Mouse (Mus musculus): ENCODE data around the gene Zbtb20.

Gene Zbtb20

GRCm38 (mm10) chr16:42875852-42875980 is at the start of gene Zbtb20:
Gene Zbtb20, plus strand, starts transcription at chr16:42875881.
- Histone ChIP-seq H3K36me3 (ENCODE audit: control insufficient read depth, insufficient read depth, low read length, poor library complexity, severe bottlenecking) (no peaks in the 10 kb centered on the region), H3K27me3 (ENCODE audit: control insufficient read depth, insufficient read depth, low read length, poor library complexity, severe bottlenecking) (no peaks in the 10 kb centered on the region)
- DNase-seq (ENCODE audit: low read depth, low spot score), result no peak

GRCm38 (mm10) chr16:42835940-42836339 is 39.7 kb upstream of the Zbtb20 start:
- Histone ChIP-seq H3K27me3 (ENCODE audit: control insufficient read depth, insufficient read depth, low read length, poor library complexity, severe bottlenecking) (no peaks in the 10 kb centered on the region), H3K36me3 (ENCODE audit: control insufficient read depth, insufficient read depth, low read length, poor library complexity, severe bottlenecking) (no peaks in the 10 kb centered on the region)
- peak; percentile 43 for DNase-seq (ENCODE audit: low read depth, low spot score)

GRCm38 (mm10) chr16:42836404-42837120 is 39.1 kb upstream of the Zbtb20 start:
- Histone ChIP-seq H3K36me3 (ENCODE audit: control insufficient read depth, insufficient read depth, low read length, poor library complexity, severe bottlenecking) (no peaks in the 10 kb centered on the region), H3K27me3 (ENCODE audit: control insufficient read depth, insufficient read depth, low read length, poor library complexity, severe bottlenecking) (no peaks in the 10 kb centered on the region)
- DNase-seq (ENCODE audit: low read depth, low spot score), result no peak

GRCm38 (mm10) chr16:42838226-42838625 is 37.5 kb upstream of the Zbtb20 start:
- Histone ChIP-seq H3K27me3 (ENCODE audit: control insufficient read depth, insufficient read depth, low read length, poor library complexity, severe bottlenecking) (no peaks in the 10 kb centered on the region), H3K36me3 (ENCODE audit: control insufficient read depth, insufficient read depth, low read length, poor library complexity, severe bottlenecking) (no peaks in the 10 kb centered on the region)
- DNase-seq (ENCODE audit: low read depth, low spot score), result no peak

- Histone ChIP-seq H3K36me3 (ENCODE audit: control insufficient read depth, insufficient read depth, low read length, poor library complexity, severe bottlenecking) (no peaks in the 10 kb centered on the region), H3K27me3 (ENCODE audit: control insufficient read depth, insufficient read depth, low read length, poor library complexity, severe bottlenecking) (no peaks in the 10 kb centered on the region)
- DNase-seq (ENCODE audit: low read depth, low spot score), result no peak
Observed at GRCm38 (mm10) chr16:42857564-42858183, 18.0 kb upstream of the Zbtb20 start.

GRCm38 (mm10) chr16:42859251-42859650 is 16.4 kb upstream of the Zbtb20 start:
- H3K36me3 ChIP-seq (ENCODE audit: control insufficient read depth, insufficient read depth, low read length, poor library complexity, severe bottlenecking), result no peaks in the 10 kb centered on the region
- H3K27me3 ChIP-seq (ENCODE audit: control insufficient read depth, insufficient read depth, low read length, poor library complexity, severe bottlenecking), result no peaks in the 10 kb centered on the region
- no peak for DNase-seq (ENCODE audit: low read depth, low spot score)

- Histone ChIP-seq H3K27me3 (ENCODE audit: control insufficient read depth, insufficient read depth, low read length, poor library complexity, severe bottlenecking) (no peaks in the 10 kb centered on the region), H3K36me3 (ENCODE audit: control insufficient read depth, insufficient read depth, low read length, poor library complexity, severe bottlenecking) (no peaks in the 10 kb centered on the region)
- no peak for DNase-seq (ENCODE audit: low read depth, low spot score)
Observed at GRCm38 (mm10) chr16:42863231-42863630, 12.4 kb upstream of the Zbtb20 start.

GRCm38 (mm10) chr16:42866061-42866460 is 9.6 kb upstream of the Zbtb20 start:
- no peaks in the 10 kb centered on the region for H3K27me3 ChIP-seq (ENCODE audit: control insufficient read depth, insufficient read depth, low read length, poor library complexity, severe bottlenecking)
- H3K36me3 ChIP-seq (ENCODE audit: control insufficient read depth, insufficient read depth, low read length, poor library complexity, severe bottlenecking), result no peaks in the 10 kb centered on the region
- DNase-seq (ENCODE audit: low read depth, low spot score), result no peak

GRCm38 (mm10) chr16:42872101-42872500 is 3.6 kb upstream of the Zbtb20 start:
- H3K27me3 ChIP-seq (ENCODE audit: control insufficient read depth, insufficient read depth, low read length, poor library complexity, severe bottlenecking), result no peaks in the 10 kb centered on the region
- DNase-seq (ENCODE audit: low read depth, low spot score), result no peak

GRCm38 (mm10) chr16:42873942-42874341 is 1.7 kb upstream of the Zbtb20 start:
- Histone ChIP-seq H3K36me3 (ENCODE audit: control insufficient read depth, insufficient read depth, low read length, poor library complexity, severe bottlenecking) (no peaks in the 10 kb centered on the region), H3K27me3 (ENCODE audit: control insufficient read depth, insufficient read depth, low read length, poor library complexity, severe bottlenecking) (no peaks in the 10 kb centered on the region)
- DNase-seq (ENCODE audit: low read depth, low spot score), result no peak

More at GRCm38 (mm10) chr16:42872101-42872500, 3.6 kb upstream of the Zbtb20 start:
- H3K36me3 ChIP-seq (ENCODE audit: control insufficient read depth, insufficient read depth, low read length, poor library complexity, severe bottlenecking), result no peaks in the 10 kb centered on the region

GRCm38 (mm10) chr16:42874456-42874855 is 1.2 kb upstream of the Zbtb20 start:
- DNase-seq (ENCODE audit: low read depth, low spot score), result no peak
- H3K27me3 ChIP-seq (ENCODE audit: control insufficient read depth, insufficient read depth, low read length, poor library complexity, severe bottlenecking), result no peaks in the 10 kb centered on the region
- H3K36me3 ChIP-seq (ENCODE audit: control insufficient read depth, insufficient read depth, low read length, poor library complexity, severe bottlenecking), result no peaks in the 10 kb centered on the region

GRCm38 (mm10) chr16:42874910-42875851 is 500 bp upstream of the Zbtb20 start:
- peak; percentile 99 for DNase-seq (ENCODE audit: low read depth, low spot score)

GRCm38 (mm10) chr16:42876021-42877000 is 630 bp downstream of the Zbtb20 start:
- no peaks in the 10 kb centered on the region for H3K36me3 ChIP-seq (ENCODE audit: control insufficient read depth, insufficient read depth, low read length, poor library complexity, severe bottlenecking)
- H3K27me3 ChIP-seq (ENCODE audit: control insufficient read depth, insufficient read depth, low read length, poor library complexity, severe bottlenecking), result no peaks in the 10 kb centered on the region
- peak; percentile 64 for DNase-seq (ENCODE audit: low read depth, low spot score)

More at GRCm38 (mm10) chr16:42874910-42875851, 500 bp upstream of the Zbtb20 start:
- no peaks in the 10 kb centered on the region for H3K27me3 ChIP-seq (ENCODE audit: control insufficient read depth, insufficient read depth, low read length, poor library complexity, severe bottlenecking)
- no peaks in the 10 kb centered on the region for H3K36me3 ChIP-seq (ENCODE audit: control insufficient read depth, insufficient read depth, low read length, poor library complexity, severe bottlenecking)

GRCm38 (mm10) chr16:42880046-42880445 is 4.4 kb downstream of the Zbtb20 start:
- no peaks in the 10 kb centered on the region for H3K36me3 ChIP-seq (ENCODE audit: control insufficient read depth, insufficient read depth, low read length, poor library complexity, severe bottlenecking)
- no peaks in the 10 kb centered on the region for H3K27me3 ChIP-seq (ENCODE audit: control insufficient read depth, insufficient read depth, low read length, poor library complexity, severe bottlenecking)
- no peak for DNase-seq (ENCODE audit: low read depth, low spot score)

Measured in splenic B cell, adult 2 months (primary cell).